Mouse (Mus musculus): ENCODE results near the gene Usp17ld. TPM values are rescaled to one million over a fixed set of nuclear protein-coding genes. Genes with fewer than 3 reads are reported as not detected.
"Not testable (repeated sequence)": the region's sequence is repeated elsewhere in the genome, so short reads cannot be mapped to it uniquely, and the experiment has no call there.

Usp17ld gene
- not detected for total RNA-seq (2021)

DNA sequence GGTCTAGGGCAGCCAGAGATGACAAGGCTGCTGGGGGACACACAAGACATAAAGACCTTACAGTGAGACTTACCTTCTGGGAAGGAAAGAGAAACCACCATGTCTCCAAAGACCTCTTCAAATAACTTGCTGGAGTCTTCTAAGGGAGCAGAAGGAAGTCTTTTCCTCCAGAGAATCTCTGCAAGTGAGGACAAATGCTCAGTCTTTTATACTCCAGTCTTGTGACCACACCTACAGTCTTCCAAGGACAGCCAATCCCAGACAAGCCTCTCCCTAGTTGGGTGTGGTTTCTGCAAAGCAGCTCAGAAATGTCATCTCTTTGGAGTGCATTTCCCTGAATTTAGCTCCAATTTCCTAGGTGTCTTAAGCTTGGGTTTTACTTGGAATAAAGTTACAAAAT lies at the start of gene Usp17ld:
Usp17ld (minus strand) TSS at position 101 of the 400 bp plus-strand sequence.
- intact Hi-C loops (cut with DNase I); DNase-seq (ENCODE audit: low spot score): not testable (repeated sequence)

GRCm38 (mm10) chr7:103216696-103217095 lies 35.6 kb downstream of the Usp17ld start, which contains the start of gene Olfr594:
Gene Olfr594 (plus strand): TSS chr7:103216996.
- DNase-seq (ENCODE audit: low spot score), result no peak
- intact Hi-C loops (cut with DNase I), result no loop called here

GRCm38 (mm10) chr7:103212050-103212449 lies 40.3 kb downstream of the Usp17ld start:
- DNase-seq (ENCODE audit: low spot score); intact Hi-C loops (cut with DNase I): not testable (repeated sequence)

- intact Hi-C loops (cut with DNase I), result no loop called here
- no peak for DNase-seq (ENCODE audit: low spot score)
These were observed 40.7 kb downstream of the Usp17ld start, which contains the start of gene Olfr593 for GRCm38 (mm10) chr7:103211562-103211961. Gene Olfr593 (plus strand): TSS chr7:103211862.

Small RNA genes within 50 kb of the gene (microRNA-seq; reads per million reads assigned to microRNA genes)
- gene Gm23550, result not detected
- not detected for gene Gm25171

Other genes starting within 250 kb of the Usp17ld start
- not detected for gene Olfr582, start 214.5 kb downstream of the Usp17ld start, total RNA-seq (2021)
- gene Olfr583, start 201.2 kb downstream of the Usp17ld start, total RNA-seq (2021), result not detected
- gene Olfr584, start 170.6 kb downstream of the Usp17ld start, total RNA-seq (2021), result not detected
- gene Olfr585, start 154.8 kb downstream of the Usp17ld start, total RNA-seq (2021), result not detected
- not detected for gene Olfr586, start 126.9 kb downstream of the Usp17ld start, total RNA-seq (2021)
- gene Olfr588-ps1, start 111.6 kb downstream of the Usp17ld start, total RNA-seq (2021), result not detected
- gene Olfr589, start 96.1 kb downstream of the Usp17ld start, total RNA-seq (2021), result not detected
- not detected for gene Olfr591, start 74.2 kb downstream of the Usp17ld start, total RNA-seq (2021)
- not detected for gene Olfr592, start 67.7 kb downstream of the Usp17ld start, total RNA-seq (2021)
- gene Olfr593, start 40.6 kb downstream of the Usp17ld start, total RNA-seq (2021), result not detected
- gene Olfr594, start 35.5 kb downstream of the Usp17ld start, total RNA-seq (2021), result not detected
- not detected for gene Olfr596, start 53.1 kb upstream of the Usp17ld start, total RNA-seq (2021)
- gene Olfr597, start 63.8 kb upstream of the Usp17ld start, total RNA-seq (2021), result not detected
- not detected for gene Olfr598, start 71.1 kb upstream of the Usp17ld start, total RNA-seq (2021)
- not detected for gene Olfr599, start 83.4 kb upstream of the Usp17ld start, total RNA-seq (2021)
- not detected for gene Olfr600, start 97.2 kb upstream of the Usp17ld start, total RNA-seq (2021)
- not detected for gene Olfr601, start 110.2 kb upstream of the Usp17ld start, total RNA-seq (2021)
- not detected for gene Olfr603, start 133.7 kb upstream of the Usp17ld start, total RNA-seq (2021)
- gene Usp17lc, start 162.6 kb upstream of the Usp17ld start, total RNA-seq (2021), result not detected
- not detected for gene Olfr605, start 192.9 kb upstream of the Usp17ld start, total RNA-seq (2021)
- not detected for gene Olfr606, start 196.5 kb upstream of the Usp17ld start, total RNA-seq (2021)
- not detected for gene Olfr607, start 211.6 kb upstream of the Usp17ld start, total RNA-seq (2021)
- gene Olfr608, start 217.4 kb upstream of the Usp17ld start, total RNA-seq (2021), result not detected
- not detected for gene Olfr609, start 245.6 kb upstream of the Usp17ld start, total RNA-seq (2021)

Data from heart, postnatal 25 days (tissue).